Mouse (Mus musculus): ENCODE measurements around the gene Slc2a9.

The Slc2a9 gene

DNA sequence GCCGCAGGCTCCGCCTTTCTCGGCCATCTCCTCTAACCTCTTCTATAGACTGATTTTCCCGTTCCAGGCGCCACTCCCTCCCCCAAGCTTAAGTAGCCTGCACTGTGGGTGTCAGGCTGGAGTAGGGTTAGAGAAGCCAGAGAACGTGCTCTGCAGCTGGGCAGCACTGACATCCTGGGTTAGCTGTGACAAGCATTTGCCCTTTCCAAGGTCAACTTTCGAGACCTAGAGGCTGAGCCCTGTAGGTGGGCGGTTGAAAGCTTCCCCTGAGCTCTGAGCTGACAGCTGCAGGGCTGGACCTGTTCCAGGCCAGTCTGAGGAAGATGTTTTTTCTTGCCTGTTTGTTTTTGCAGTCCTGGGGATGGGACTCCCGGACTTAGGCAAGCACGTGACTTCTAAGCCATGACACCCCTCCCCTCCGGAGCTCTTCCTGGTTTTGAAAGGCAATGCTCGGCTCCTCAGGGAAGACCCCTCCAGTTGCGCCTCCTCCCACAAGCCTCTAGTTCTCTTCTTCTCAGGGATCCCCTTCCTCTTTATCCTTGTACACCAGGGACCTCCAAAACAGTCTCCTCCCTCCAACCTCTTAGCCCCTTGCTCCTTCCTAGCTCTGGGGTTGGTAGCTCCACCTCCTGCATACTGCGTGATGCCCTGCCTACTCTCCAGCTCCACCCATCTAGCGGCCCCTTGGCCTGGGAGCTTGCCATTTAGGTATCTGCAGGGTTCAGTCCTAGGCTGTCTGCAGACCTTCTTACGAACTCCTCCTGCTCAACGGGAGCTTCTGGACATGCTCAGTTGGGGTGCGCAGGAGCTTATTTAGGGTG is 136.1 kb downstream of the Slc2a9 start:
- DNase-seq: no peak

GRCm38 (mm10) chr5:38365521-38365920 is 137.4 kb downstream of the Slc2a9 start:
- no peak for DNase-seq

GRCm38 (mm10) chr5:38364396-38364795 is 138.5 kb downstream of the Slc2a9 start:
- no peak for DNase-seq

- no peak for DNase-seq
These were observed 143.2 kb downstream of the Slc2a9 start for GRCm38 (mm10) chr5:38359716-38360115.

DNA sequence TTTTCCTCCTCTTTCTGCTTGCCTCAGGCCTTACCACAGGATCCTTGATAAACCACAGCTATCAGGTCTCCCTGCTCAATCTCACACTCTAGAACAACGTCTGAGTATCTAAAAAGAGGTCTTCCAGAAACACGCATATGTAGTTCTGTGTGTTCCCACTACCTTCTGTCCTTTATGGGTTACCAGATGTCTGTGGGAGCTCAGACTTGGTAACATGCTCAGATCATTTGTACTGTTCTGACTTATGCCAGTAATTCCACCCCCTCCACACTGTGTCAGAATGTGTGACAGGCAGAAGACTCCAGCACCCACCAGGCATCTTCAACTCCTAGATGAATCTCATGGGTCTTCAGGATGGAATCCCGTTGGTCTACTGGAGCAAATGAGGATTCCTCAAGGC is 146.0 kb downstream of the Slc2a9 start:
- DNase-seq: no peak

DNA sequence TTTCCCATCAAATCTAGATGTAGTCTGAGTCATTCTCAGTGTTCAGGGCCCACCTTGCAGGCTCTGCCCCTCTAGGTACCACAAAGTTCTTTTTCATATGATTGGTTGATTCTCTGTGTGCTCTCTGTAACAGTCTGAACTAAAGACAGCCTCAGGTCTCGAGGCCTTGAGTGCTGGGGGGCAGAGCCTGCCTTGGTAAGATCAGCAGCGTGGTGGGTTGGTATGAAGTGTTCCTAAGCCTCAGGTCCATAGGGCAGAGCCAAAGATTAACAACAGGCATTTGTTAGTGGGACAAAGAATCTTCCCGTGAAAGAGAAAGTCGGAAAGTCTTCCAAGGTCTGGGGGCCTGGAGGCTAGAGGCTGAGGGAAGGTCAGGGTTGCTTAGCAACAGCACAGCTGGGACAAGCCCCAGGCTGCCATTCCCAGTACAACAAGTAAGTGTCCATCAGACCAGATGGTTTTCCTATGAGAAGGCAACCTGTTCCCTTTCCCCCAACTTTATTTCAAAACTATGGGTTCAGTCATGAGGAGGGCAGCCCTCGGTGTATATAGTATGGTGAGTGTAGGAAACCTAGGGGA is 152.5 kb downstream of the Slc2a9 start:
- DNase-seq: no peak

- DNase-seq: no peak
These were observed 156.1 kb downstream of the Slc2a9 start for GRCm38 (mm10) chr5:38346646-38347432.

GRCm38 (mm10) chr5:38343101-38343500 is 159.8 kb downstream of the Slc2a9 start:
- DNase-seq: no peak

DNA sequence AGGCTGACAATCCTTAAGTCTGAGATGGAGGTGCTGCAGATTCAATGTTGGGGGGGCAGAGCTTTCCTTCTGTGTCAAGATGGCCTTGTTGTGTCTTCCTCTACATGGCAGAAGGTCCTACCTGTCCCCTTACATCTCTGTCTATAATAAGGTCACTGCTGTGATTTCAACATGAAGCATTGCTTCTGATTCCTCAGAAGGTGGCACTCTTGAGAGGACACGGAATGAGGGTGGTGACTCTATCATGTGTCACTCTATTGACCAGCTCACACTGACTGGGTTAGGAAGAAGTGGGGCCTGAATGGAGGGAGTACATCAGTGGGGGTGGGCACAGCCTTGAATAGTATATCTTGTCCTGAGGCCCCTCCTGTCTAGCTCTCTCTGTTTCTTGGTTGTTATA is 168.4 kb downstream of the Slc2a9 start:
- DNase-seq: no peak

DNA sequence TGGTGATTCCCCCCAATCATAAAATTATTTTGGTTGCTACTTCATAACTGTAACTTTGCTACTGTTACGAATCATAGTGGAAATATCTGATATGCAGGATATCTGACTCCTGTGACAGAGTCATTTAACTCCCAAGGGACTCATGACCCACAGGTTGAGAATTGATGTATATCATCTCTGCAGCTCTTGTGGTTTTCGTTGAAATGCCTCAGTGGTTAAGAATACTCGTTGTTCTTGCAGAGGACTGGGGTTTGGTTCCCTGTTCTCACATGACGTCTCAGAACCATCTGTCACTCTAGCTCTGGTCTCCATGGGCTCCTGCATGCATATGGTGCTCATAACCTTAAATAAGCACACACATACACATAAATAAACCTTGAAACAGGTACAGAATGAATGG is 169.6 kb downstream of the Slc2a9 start:
- DNase-seq: no peak

- DNase-seq: peak; percentile 16
These were observed 183.8 kb downstream of the Slc2a9 start, which contains the start of gene Drd5 for GRCm38 (mm10) chr5:38318966-38319786. TSS of gene Drd5 (plus strand) at chr5:38319367.

GRCm38 (mm10) chr5:38309795-38310194 is 193.1 kb downstream of the Slc2a9 start:
- no peak for DNase-seq

DNA sequence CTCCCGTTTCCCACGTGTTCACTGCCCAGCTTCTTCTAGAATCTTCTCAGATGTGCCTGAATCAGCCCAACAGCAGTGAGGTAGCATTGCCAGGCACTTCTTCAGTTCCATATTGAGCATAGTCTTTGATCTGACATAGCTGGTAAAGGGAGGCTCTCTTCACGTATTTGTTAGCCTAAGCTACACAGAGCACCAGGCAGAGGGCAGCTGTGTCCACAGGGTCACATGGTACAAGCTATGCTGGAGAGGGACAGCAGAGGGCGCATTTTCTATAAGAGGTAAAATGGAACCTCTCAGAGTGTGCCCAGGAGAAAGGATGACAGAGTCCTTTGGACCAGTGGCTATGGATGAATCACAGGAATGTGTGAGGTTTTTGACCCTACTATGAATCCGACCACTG is 194.1 kb downstream of the Slc2a9 start:
- DNase-seq: peak; percentile 56

DNA sequence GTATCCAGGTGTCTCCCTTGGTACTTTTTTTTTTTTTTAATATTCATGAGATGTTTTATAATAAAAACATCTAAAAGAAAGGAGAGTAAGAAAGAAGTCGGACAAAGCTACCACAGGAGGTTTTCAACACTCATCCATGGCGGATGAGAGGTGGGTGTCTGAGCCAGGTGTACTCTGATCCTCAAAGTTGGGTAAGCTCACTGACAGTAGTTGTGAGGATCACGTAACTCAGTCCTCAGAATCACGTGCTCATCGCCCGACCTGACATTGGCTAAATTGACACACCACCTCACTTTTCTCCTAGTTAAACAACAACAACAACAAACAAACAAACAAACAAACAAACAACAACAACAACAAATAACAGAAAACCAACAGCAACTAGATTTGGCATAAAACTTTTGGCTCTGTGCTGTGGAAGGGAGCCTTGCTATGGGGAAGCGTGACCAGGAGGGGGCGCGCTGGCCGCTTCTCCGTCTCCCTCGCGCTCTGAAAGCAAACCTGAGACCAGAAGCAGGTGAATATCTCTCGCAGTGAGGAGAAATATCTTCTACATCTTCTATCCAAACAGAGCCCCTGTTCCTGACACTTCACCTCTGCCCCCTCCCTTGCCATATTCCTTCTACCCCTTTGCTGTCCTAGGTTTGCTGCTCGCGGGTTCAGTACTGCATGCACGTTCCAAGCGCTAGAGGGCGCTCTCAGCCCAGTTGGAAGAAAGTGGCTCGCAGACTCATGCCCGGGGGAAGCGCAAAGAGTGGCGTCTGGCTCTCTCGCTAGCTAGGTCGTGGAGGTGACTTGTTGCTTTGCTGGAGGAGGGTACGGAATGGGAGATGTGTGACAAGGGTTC is 195.5 kb downstream of the Slc2a9 start:
- peak; percentile 98 for DNase-seq

DNA sequence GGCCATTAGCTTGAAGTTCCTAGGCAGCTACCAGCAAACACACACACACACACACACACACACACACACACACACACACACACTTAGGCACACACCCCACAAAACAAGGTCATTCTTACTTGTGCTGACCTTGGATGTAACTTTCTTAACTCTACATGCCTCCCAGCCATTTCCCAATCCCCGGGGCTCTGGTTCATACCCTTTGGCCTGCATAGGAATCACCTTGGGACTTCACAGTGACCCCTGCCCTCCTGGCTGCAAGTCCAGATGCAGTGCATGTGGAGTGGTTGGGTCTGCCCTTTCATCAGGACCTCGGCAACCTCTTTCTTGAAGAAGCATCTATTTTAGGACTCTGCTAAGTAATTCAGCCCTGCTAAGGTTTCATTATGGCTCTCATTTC is 197.7 kb downstream of the Slc2a9 start:
- DNase-seq: no peak

DNA sequence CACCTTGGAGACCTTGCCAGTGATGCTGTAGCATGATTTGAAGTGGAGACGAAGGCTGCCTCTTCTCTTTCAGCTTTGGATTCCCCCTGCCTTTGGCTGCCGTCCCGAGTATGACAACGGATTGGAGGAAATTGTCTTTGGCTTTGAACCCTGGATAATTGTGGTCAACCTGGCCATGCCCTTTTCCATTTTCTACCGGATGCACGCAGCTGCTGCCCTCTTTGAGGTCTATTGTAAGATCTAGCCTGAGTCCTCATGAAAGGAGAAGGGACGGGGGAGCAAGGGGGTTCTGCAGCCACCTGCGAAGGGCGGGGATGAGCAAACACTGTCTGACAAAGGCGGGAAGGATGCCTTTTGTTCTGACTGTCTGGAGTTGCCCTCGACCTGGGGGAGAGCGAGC is 200.3 kb downstream of the Slc2a9 start:
- no peak for DNase-seq

- no peak for DNase-seq
These were observed 201.1 kb downstream of the Slc2a9 start for GRCm38 (mm10) chr5:38301761-38302411.

All from right cerebral cortex, postnatal 4 days (tissue).